Mouse (Mus musculus) liver, embryonic 12.5 days (tissue): Measurements from ENCODE around the gene Nav3. TPM values are rescaled to one million over a fixed set of nuclear protein-coding genes. Genes with fewer than 3 reads are reported as not detected.

Source experiments
- ATAC-seq: fragments of 200-750 bp; cut with Nextera tagmentation; 2 replicates; pipeline ENCODE4 v1.8.0; 2017; ENCODE audit warnings: moderate number of reproducible peaks, mild to moderate bottlenecking, moderate library complexity
- H3K27ac ChIP-seq: fragments of 300-500 bp; sonication (generic); 2 replicates; pipeline ENCODE4 v1.5.1; 2016; ENCODE audit warnings: mild to moderate bottlenecking
- H3K27me3 ChIP-seq: fragments of 300-500 bp; sonication (generic); replicated peaks from 2 replicates; pipeline ENCODE4 v1.6.1; 2016; ENCODE audit warnings: mild to moderate bottlenecking, moderate library complexity
- H3K36me3 ChIP-seq: fragments of 300-500 bp; sonication (generic); 2 replicates; pipeline ENCODE4 v1.6.1; 2016; ENCODE audit warnings: mild to moderate bottlenecking, moderate library complexity
- H3K4me1 ChIP-seq: fragments of 300-500 bp; sonication (generic); 2 replicates; pipeline ENCODE4 v1.6.1; 2016
- H3K4me2 ChIP-seq: fragments of 300-500 bp; sonication (generic); 2 replicates; pipeline ENCODE4 v1.6.1; 2016; ENCODE audit warnings: mild to moderate bottlenecking, moderate library complexity
- H3K4me3 ChIP-seq: fragments of 300-500 bp; sonication (generic); 2 replicates; pipeline ENCODE4 v1.5.1; 2016; ENCODE audit warnings: mild to moderate bottlenecking, moderate library complexity
- H3K9ac ChIP-seq: fragments of 300-500 bp; sonication (generic); 2 replicates; pipeline ENCODE4 v1.6.1; 2016; ENCODE audit warnings: mild to moderate bottlenecking, moderate library complexity
- H3K9me3 ChIP-seq: fragments of 300-500 bp; sonication (generic); replicated peaks from 2 replicates; pipeline ENCODE4 v1.6.1; 2016; ENCODE audit warnings: mild to moderate bottlenecking, moderate library complexity
- WGBS: fragments of 180-500 bp; shearing (Covaris S2); methylation state at CpG from one replicate; pipeline ENCODE4 v1.1.7; 2016; ENCODE audit not compliant: insufficient replicate concordance; 5-methylcytosine and 5-hydroxymethylcytosine counted together
- polyA plus RNA-seq: library from polyadenylated mRNA; unstranded; fragments of >200 nt; fragmentation: Nextera tagmentation; extraction: Ambion mirVana; gene quantifications from 2 replicates; pipeline ENCODE4 v1.2.1, GENCODE M21; 2016

The Nav3 gene
- polyA plus RNA-seq, 1 experiment from 2014 or later = 0.13 TPM

GRCm38 (mm10) chr10:110242128-110242561 lies 213.9 kb downstream of the Nav3 start:
- no peak for ATAC-seq

GRCm38 (mm10) chr10:110240667-110241066 lies 215.3 kb downstream of the Nav3 start:
- Histone ChIP-seq H3K4me3 (no peak overlapping the region), H3K9me3 (no peaks in the 10 kb centered on the region), H3K27me3 (no peaks in the 10 kb centered on the region), H3K9ac (no peak overlapping the region), H3K4me2 (no peak overlapping the region), H3K27ac (no peak overlapping the region), H3K36me3 (no peaks in the 10 kb centered on the region), H3K4me1 (no peaks in the 10 kb centered on the region)
- no peak for ATAC-seq
- 60% methylated on average over 3 of the region's 3 CpGs for WGBS

More at GRCm38 (mm10) chr10:110242128-110242561, 213.9 kb downstream of the Nav3 start:
- Histone ChIP-seq H3K9me3 (no peaks in the 10 kb centered on the region), H3K27ac (no peak overlapping the region), H3K4me1 (no peaks in the 10 kb centered on the region), H3K4me3 (no peak overlapping the region), H3K9ac (no peak overlapping the region), H3K27me3 (no peaks in the 10 kb centered on the region), H3K4me2 (no peak overlapping the region), H3K36me3 (no peaks in the 10 kb centered on the region)
- WGBS = 75% methylated on average over 3 of the region's 3 CpGs

- H3K27me3 ChIP-seq = no peaks in the 10 kb centered on the region
- no peak overlapping the region for H3K4me2 ChIP-seq
- no peak overlapping the region for H3K9ac ChIP-seq
- H3K36me3 ChIP-seq = no peaks in the 10 kb centered on the region
- no peak overlapping the region for H3K27ac ChIP-seq
- 53% methylated on average over 6 of the region's 6 CpGs for WGBS
- no peak overlapping the region for H3K4me3 ChIP-seq
- H3K9me3 ChIP-seq = no peaks in the 10 kb centered on the region
- H3K4me1 ChIP-seq = no peaks in the 10 kb centered on the region
- ATAC-seq = no peak
Observed at GRCm38 (mm10) chr10:110233307-110233930, 222.6 kb downstream of the Nav3 start.

GRCm38 (mm10) chr10:110206411-110206810 lies 249.6 kb downstream of the Nav3 start:
- Histone ChIP-seq H3K27ac (no peak overlapping the region), H3K4me3 (no peak overlapping the region), H3K4me2 (no peak overlapping the region), H3K4me1 (no peaks in the 10 kb centered on the region), H3K36me3 (no peaks in the 10 kb centered on the region), H3K9ac (no peak overlapping the region), H3K27me3 (no peaks in the 10 kb centered on the region), H3K9me3 (no peaks in the 10 kb centered on the region)
- 61% methylated on average over 5 of the region's 5 CpGs for WGBS
- no peak for ATAC-seq

GRCm38 (mm10) chr10:110204121-110204697 lies 251.8 kb downstream of the Nav3 start:
- H3K9ac ChIP-seq = no peak overlapping the region
- no peaks in the 10 kb centered on the region; the same call in 1 of the 2 replicates for H3K9me3 ChIP-seq
- no peak overlapping the region for H3K27ac ChIP-seq
- no peaks in the 10 kb centered on the region for H3K4me1 ChIP-seq
- no peak overlapping the region for H3K4me2 ChIP-seq
- 82% methylated on average over 5 of the region's 5 CpGs for WGBS
- ATAC-seq = no peak
- H3K36me3 ChIP-seq = no peaks in the 10 kb centered on the region
- H3K27me3 ChIP-seq = no peaks in the 10 kb centered on the region
- H3K4me3 ChIP-seq = no peak overlapping the region

GRCm38 (mm10) chr10:110192881-110193280 lies 263.1 kb downstream of the Nav3 start:
- ATAC-seq = no peak
- Histone ChIP-seq H3K36me3 (no peaks in the 10 kb centered on the region), H3K4me3 (no peak overlapping the region), H3K27ac (no peak overlapping the region), H3K9me3 (no peaks in the 10 kb centered on the region), H3K4me2 (no peak overlapping the region), H3K9ac (no peak overlapping the region), H3K4me1 (no peaks in the 10 kb centered on the region), H3K27me3 (no peaks in the 10 kb centered on the region)
- WGBS = 46% methylated on average over 4 of the region's 4 CpGs

- Histone ChIP-seq H3K4me2 (no peak overlapping the region), H3K27ac (no peak overlapping the region), H3K9me3 (no peaks in the 10 kb centered on the region), H3K27me3 (no peaks in the 10 kb centered on the region), H3K4me3 (no peak overlapping the region), H3K9ac (no peak overlapping the region), H3K36me3 (no peaks in the 10 kb centered on the region), H3K4me1 (no peaks in the 10 kb centered on the region)
- ATAC-seq = no peak
- WGBS = 65% methylated on average over 7 of the region's 7 CpGs
Observed at GRCm38 (mm10) chr10:110192026-110192805, 263.8 kb downstream of the Nav3 start.

GRCm38 (mm10) chr10:110186242-110186641 lies 269.8 kb downstream of the Nav3 start:
- 42% methylated on average over 1 of the region's 1 CpGs for WGBS
- ATAC-seq = no peak
- no peaks in the 10 kb centered on the region for H3K27me3 ChIP-seq
- H3K4me1 ChIP-seq = no peaks in the 10 kb centered on the region
- no peak overlapping the region for H3K9ac ChIP-seq
- no peak overlapping the region for H3K27ac ChIP-seq
- H3K4me2 ChIP-seq = no peak overlapping the region
- no peaks in the 10 kb centered on the region for H3K9me3 ChIP-seq
- H3K4me3 ChIP-seq = no peak overlapping the region
- no peaks in the 10 kb centered on the region for H3K36me3 ChIP-seq

GRCm38 (mm10) chr10:110175874-110176273 lies 280.1 kb downstream of the Nav3 start:
- Histone ChIP-seq H3K9ac (no peak overlapping the region), H3K4me1 (no peaks in the 10 kb centered on the region), H3K27me3 (no peaks in the 10 kb centered on the region), H3K4me2 (no peak overlapping the region), H3K9me3 (no peaks in the 10 kb centered on the region), H3K36me3 (no peaks in the 10 kb centered on the region), H3K27ac (no peak overlapping the region), H3K4me3 (no peak overlapping the region)
- ATAC-seq = no peak
- WGBS = 83% methylated on average over 5 of the region's 5 CpGs

GRCm38 (mm10) chr10:110169416-110169815 lies 286.6 kb downstream of the Nav3 start:
- Histone ChIP-seq H3K36me3 (no peaks in the 10 kb centered on the region), H3K4me1 (no peaks in the 10 kb centered on the region), H3K27ac (no peak overlapping the region), H3K27me3 (no peaks in the 10 kb centered on the region), H3K9ac (no peak overlapping the region), H3K9me3 (no peaks in the 10 kb centered on the region), H3K4me2 (no peak overlapping the region), H3K4me3 (no peak overlapping the region)
- 71% methylated on average over 6 of the region's 6 CpGs for WGBS
- ATAC-seq = no peak

- no peaks in the 10 kb centered on the region for H3K9me3 ChIP-seq
- no peak for ATAC-seq
- no peak overlapping the region for H3K4me2 ChIP-seq
- no peaks in the 10 kb centered on the region for H3K36me3 ChIP-seq
- no peak overlapping the region for H3K27ac ChIP-seq
- WGBS = 65% methylated on average over 2 of the region's 2 CpGs
- no peak overlapping the region for H3K4me3 ChIP-seq
- no peak overlapping the region for H3K9ac ChIP-seq
- no peaks in the 10 kb centered on the region for H3K27me3 ChIP-seq
- no peaks in the 10 kb centered on the region for H3K4me1 ChIP-seq
Observed at GRCm38 (mm10) chr10:110168892-110169291, 287.1 kb downstream of the Nav3 start.

GRCm38 (mm10) chr10:110162596-110162995 lies 293.4 kb downstream of the Nav3 start:
- H3K4me1 ChIP-seq = no peaks in the 10 kb centered on the region

More at GRCm38 (mm10) chr10:110162596-110162995, 293.4 kb downstream of the Nav3 start:
- no peak for ATAC-seq
- H3K4me3 ChIP-seq = no peak overlapping the region
- no peak overlapping the region for H3K27ac ChIP-seq
- H3K4me2 ChIP-seq = no peak overlapping the region
- no peaks in the 10 kb centered on the region for H3K36me3 ChIP-seq
- H3K27me3 ChIP-seq = no peaks in the 10 kb centered on the region
- H3K9me3 ChIP-seq = no peaks in the 10 kb centered on the region
- no peak overlapping the region for H3K9ac ChIP-seq
